Mouse (Mus musculus) megakaryocyte, embryonic 14.5 days (primary cell): ENCODE measurements around the gene Rnf38. TPM values are rescaled to one million over a fixed set of nuclear protein-coding genes. Genes with fewer than 3 reads are reported as not detected.

ENCODE experiments used
- H3K27me3 ChIP-seq: replicated peaks from 2 replicates; pipeline ENCODE3; 2012; ENCODE audit warnings: inconsistent platforms
- H3K36me3 ChIP-seq: replicated peaks from 2 replicates; pipeline ENCODE3; 2012; ENCODE audit warnings: low read length, inconsistent platforms, mixed read lengths
- H3K4me1 ChIP-seq: 2 replicates; pipeline ENCODE4 v1.6.1; 2012; ENCODE audit warnings: inconsistent platforms
- H3K4me3 ChIP-seq: replicated peaks from 2 replicates; pipeline ENCODE3; 2012; ENCODE audit warnings: moderate library complexity, mild to moderate bottlenecking, inconsistent platforms
- H3K9me3 ChIP-seq: 2 replicates; pipeline ENCODE4 v1.6.1; 2012; ENCODE audit warnings: inconsistent platforms
- FLI1 ChIP-seq: IDR thresholded peaks from 2 replicates; pipeline ENCODE4 v1.6.1; 2012; ENCODE audit warnings: low read length, inconsistent platforms, mixed read lengths
- GATA1 ChIP-seq: IDR thresholded peaks from 3 replicates; pipeline ENCODE4 v1.6.1; 2012; ENCODE audit warnings: mixed read lengths, low read length, inconsistent platforms, borderline replicate concordance
- polyA plus RNA-seq: library from polyadenylated mRNA; stranded (reverse); fragments of >175 nt; gene quantifications from 2 replicates; pipeline ENCODE4 v1.2.3, GENCODE M21; 2012; ENCODE audit warnings: low replicate concordance; ENCODE audit not compliant: insufficient read depth

Gene Rnf38
- polyA plus RNA-seq, 1 experiment, result 5.3 TPM

DNA sequence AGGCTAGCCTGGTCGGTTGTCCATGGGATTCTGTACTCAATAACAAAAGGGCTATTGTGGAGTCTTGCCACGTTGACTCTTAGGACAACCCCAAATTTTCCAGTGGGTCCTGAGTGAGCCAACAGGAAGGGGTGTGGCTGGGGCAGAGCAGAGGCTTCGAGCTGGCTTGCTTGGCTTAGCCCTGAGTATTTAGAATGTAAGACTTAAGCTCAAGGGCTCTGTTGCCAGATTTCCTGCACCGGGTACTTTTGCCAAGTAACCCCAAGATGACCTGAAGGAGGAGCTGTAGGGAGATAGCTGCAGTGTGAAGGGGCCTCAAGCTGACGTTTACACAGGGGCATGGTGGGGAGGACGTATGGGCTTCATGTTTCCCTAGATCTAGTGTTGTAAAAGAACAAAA is 126.2 kb downstream of the Rnf38 start:
- H3K27me3 ChIP-seq, result peaks cover 42% of the 10 kb centered on the region
- H3K9me3 ChIP-seq, result no peaks in the 10 kb centered on the region
- H3K36me3 ChIP-seq, result no peaks in the 10 kb centered on the region
- peaks cover 12% of the 10 kb centered on the region; the same call in 1 of the 2 replicates for H3K4me1 ChIP-seq
- no peak for TF ChIP-seq FLI1
- TF ChIP-seq GATA1, result no peak
- H3K4me3 ChIP-seq, result no peak overlapping the region

DNA sequence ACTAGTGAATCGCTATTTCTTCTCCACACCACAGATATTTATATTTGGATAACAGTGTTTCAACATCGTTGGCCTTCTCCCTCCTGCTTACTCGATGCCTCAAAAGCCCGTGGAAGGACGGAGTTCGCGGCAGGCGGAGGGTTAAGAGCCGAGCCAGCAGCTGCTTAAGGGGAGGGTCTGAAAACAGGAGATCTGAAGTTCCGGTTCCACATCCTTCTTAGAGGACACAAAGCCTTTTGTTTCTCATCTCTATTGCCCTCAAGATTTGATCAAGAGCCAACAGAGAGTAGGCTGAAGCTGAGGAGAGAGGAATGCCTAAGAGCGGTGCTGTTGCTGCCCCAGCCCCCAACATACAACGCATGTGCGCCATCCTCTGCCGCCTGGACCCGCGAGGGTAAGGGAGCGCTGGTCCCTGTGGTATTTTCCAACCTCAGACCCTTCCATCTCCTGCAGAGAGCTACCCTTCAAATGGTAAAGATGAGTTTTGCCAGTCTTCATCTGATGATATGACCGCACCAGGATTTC is 127.2 kb downstream of the Rnf38 start:
- H3K36me3 ChIP-seq, result no peaks in the 10 kb centered on the region
- no peak overlapping the region for H3K4me3 ChIP-seq
- peaks cover 12% of the 10 kb centered on the region; the same call in 1 of the 2 replicates for H3K4me1 ChIP-seq
- no peaks in the 10 kb centered on the region for H3K9me3 ChIP-seq
- H3K27me3 ChIP-seq, result peaks cover 41% of the 10 kb centered on the region
- TF ChIP-seq GATA1, result no peak
- no peak for TF ChIP-seq FLI1

DNA sequence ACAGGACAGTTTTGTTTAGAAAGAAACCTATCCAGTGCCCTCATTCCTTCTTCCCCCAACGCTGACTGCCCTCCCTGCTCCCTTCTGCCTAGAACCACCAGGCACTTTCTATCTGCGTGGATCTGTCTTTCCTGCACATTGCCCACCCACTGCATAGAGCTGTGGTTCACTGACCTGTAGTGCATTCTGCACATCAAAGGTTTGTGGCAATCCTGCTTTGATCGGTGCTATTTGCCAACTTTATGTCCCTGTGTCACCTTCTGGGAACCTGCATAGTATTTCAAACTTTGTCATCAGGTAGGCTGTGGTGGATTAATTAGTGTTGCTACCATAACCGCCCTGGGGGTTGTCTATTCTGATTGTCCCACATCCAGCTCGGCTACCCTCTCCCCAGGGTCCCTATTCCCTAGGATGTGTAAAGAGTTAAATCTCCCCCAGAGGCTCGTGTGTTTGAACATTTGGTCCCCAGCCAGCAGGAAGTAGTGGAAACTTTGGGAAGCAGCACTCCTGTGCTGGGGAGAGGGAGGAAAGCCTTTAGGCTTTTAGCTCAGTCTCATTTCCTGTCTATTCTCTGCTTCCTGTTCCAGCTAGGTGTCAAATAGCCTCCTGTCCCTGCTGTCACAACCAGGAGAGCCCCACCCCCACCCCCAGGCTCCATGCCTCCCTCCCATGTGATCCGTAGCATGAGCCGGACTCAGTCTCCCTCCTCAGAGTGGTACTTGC is 129.2 kb downstream of the Rnf38 start:
- Histone ChIP-seq H3K27me3 (peaks cover 39% of the 10 kb centered on the region), H3K4me3 (no peak overlapping the region), H3K9me3 (no peaks in the 10 kb centered on the region), H3K36me3 (no peaks in the 10 kb centered on the region), H3K4me1 (peaks cover 17% of the 10 kb centered on the region; the same call in 1 of the 2 replicates)
- TF ChIP-seq FLI1 (no peak), GATA1 (no peak)

DNA sequence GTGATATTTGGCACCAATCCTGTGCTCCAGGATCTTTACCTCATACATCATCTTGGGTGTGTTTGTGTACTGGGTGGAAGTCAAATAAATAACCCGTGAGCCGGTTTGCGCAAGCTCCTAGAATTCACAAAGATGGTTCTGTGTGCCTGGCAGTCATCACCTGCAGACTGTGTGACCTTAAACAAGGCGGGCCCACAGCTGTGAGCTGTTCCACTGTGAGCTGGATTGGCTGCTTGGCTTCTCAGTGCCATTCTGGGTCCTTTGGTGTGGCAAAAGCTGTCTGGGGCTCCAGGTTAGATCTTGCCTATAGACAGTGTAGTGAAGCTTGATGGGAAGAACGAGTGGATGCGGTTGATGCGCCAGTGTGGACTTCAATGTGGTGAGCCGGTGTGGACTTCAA is 130.0 kb downstream of the Rnf38 start:
- H3K36me3 ChIP-seq, result no peaks in the 10 kb centered on the region
- H3K4me1 ChIP-seq, result peaks cover 17% of the 10 kb centered on the region; the same call in 1 of the 2 replicates
- no peak overlapping the region for H3K4me3 ChIP-seq
- no peaks in the 10 kb centered on the region for H3K9me3 ChIP-seq
- peaks cover 41% of the 10 kb centered on the region for H3K27me3 ChIP-seq
- TF ChIP-seq GATA1 (no peak), FLI1 (no peak)

DNA sequence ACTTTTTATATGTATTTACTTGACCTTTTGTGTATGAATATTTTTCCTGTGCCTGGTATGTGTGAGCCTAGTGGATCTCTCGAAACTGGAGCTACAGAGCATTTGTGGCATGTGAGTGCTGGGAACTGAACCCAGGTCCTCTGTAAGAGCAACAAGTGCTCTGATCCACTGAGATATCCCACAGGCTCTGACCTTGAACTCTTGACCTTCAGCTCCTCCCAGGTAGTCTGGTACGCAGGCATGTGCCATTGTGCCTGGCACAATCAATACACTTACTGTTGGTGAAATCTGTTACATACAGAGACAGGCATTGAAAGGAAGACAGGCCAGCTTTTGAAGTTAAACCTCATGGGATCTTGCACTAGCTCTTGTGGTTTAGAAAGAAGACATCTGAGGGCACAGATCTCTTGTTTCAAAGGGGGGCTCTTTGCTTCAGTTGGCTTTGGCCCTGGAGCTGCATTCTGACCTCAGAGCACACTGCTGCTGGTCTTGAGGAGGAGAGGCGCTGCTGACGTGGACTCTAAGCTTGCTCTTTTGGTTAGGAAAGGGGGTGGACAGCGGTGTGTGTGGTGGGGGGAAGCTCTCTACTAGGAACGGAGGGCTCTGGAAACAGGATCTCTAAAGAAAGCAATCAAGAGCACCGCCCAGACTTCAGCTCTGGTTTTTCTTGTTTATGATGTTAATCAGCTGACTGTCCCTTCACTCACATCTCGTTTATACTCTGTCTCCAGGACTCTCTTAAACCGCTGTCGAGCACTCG is 135.8 kb downstream of the Rnf38 start:
- no peaks in the 10 kb centered on the region for H3K36me3 ChIP-seq
- H3K4me3 ChIP-seq, result no peak overlapping the region
- H3K9me3 ChIP-seq, result no peaks in the 10 kb centered on the region
- H3K4me1 ChIP-seq, result peaks cover 8% of the 10 kb centered on the region; the same call in 1 of the 2 replicates
- no peak for TF ChIP-seq FLI1
- no peak for TF ChIP-seq GATA1
- H3K27me3 ChIP-seq, result peaks cover 47% of the 10 kb centered on the region

DNA sequence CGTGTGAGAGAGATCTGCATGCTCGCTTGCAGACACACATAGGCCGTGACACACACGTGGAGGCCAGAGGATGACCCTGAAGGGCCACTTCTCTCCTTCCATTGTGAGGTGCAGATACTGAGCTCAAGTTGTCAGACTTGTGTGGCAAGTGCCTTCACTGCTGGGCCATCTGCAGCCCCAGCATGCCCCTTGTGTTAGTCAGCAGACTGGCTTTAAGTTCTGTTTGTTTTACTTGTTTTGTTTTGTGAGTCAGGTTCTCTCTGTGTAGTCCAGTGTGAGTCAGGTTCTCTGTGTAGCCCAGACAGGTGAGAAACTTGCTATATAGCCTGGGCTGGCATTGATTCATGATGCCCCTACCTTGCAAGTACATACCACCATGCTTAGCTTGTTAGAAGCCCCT is 139.1 kb downstream of the Rnf38 start:
- H3K4me1 ChIP-seq, result 0 out of 2 replicates have a peak, but pooled peaks cover 3% of the 10 kb centered on the region
- no peak overlapping the region for H3K4me3 ChIP-seq
- H3K9me3 ChIP-seq, result no peaks in the 10 kb centered on the region
- no peaks in the 10 kb centered on the region for H3K36me3 ChIP-seq
- peaks cover 49% of the 10 kb centered on the region for H3K27me3 ChIP-seq
- no peak for TF ChIP-seq FLI1

DNA sequence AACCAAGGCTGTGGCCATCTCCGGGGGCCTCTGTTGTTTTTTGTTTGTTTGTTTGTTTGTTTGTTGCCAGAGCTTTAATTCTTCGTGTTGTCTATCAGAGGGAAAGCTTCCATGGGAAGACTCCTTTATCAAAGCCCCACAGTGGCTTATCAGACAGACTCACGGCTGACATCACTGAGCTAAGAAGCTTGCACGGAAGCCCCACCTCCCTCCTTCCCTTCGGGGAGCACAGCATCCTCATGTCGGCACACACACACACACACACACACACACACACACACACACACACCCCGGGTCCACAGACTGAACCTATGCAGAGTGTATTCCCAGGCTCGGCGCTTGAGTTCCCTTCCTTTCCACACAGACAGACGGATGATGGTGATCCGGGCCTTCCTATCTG is 141.2 kb downstream of the Rnf38 start:
- H3K4me3 ChIP-seq, result no peak overlapping the region
- H3K4me1 ChIP-seq, result 0 out of 2 replicates have a peak, but pooled peaks cover 3% of the 10 kb centered on the region
- H3K36me3 ChIP-seq, result no peaks in the 10 kb centered on the region
- no peak for TF ChIP-seq FLI1
- no peak for TF ChIP-seq GATA1
- no peaks in the 10 kb centered on the region for H3K9me3 ChIP-seq
- H3K27me3 ChIP-seq, result peaks cover 44% of the 10 kb centered on the region

DNA sequence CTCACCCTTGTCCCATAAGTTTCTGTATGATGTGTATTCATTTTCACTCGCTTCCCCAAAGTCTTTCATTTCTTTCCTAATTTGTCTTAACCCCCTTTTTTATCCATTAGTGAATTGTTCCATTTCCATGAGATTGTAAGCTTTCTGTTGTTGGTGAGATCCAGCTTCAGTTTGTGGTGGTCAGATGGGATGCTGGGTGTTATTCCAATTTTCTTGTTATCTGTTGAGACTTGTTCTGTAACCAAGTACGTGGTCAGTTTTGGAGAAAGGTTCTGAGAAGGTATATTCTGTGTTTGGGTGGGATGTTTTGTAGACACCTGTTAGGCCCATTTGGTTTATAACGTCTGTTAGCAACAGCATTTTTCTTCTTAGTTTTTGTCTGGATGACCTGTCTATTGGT is 148.0 kb downstream of the Rnf38 start:
- Histone ChIP-seq H3K4me3 (no peak overlapping the region), H3K9me3 (no peaks in the 10 kb centered on the region), H3K27me3 (peaks cover 24% of the 10 kb centered on the region), H3K36me3 (no peaks in the 10 kb centered on the region), H3K4me1 (peaks cover 12% of the 10 kb centered on the region)
- TF ChIP-seq FLI1 (no peak), GATA1 (no peak)

DNA sequence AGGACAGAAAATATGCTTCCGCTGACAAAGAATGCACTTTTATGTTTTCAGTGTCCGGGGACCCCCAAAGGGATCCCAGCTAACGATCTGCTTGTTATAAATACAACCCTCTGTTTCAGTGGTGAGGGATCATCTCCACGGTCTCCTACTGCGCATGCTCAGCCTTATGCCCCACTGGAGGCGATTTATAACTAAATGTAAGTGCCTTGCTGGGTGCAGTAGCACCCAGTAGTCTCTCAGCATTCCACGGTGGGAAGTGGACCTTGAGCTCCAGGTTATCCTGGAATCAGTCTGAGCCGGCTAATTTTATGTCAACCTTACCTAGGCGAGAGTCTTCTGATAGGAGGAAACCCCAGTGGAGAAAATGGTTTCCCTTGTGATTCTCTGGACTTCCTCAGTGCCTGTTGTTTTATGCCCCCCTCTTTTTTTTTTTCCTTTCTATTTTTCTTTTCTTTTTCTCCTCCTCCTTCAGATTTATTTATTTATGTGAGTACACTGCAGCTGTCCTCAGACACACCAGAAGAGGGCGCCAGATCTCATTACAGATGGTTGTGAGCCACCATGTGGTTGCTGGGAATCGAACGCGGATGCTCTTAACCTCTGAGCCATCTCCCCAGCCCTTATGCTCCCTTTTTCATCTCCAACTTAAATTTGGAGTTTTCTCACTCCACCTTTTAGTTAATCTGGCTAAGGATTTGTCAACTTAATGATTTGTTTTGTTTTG is 148.8 kb downstream of the Rnf38 start:
- H3K4me3 ChIP-seq, result no peak overlapping the region
- H3K4me1 ChIP-seq, result peaks cover 12% of the 10 kb centered on the region
- no peaks in the 10 kb centered on the region for H3K36me3 ChIP-seq
- peaks cover 18% of the 10 kb centered on the region for H3K27me3 ChIP-seq
- H3K9me3 ChIP-seq, result no peaks in the 10 kb centered on the region
- TF ChIP-seq GATA1 (no peak), FLI1 (no peak)

DNA sequence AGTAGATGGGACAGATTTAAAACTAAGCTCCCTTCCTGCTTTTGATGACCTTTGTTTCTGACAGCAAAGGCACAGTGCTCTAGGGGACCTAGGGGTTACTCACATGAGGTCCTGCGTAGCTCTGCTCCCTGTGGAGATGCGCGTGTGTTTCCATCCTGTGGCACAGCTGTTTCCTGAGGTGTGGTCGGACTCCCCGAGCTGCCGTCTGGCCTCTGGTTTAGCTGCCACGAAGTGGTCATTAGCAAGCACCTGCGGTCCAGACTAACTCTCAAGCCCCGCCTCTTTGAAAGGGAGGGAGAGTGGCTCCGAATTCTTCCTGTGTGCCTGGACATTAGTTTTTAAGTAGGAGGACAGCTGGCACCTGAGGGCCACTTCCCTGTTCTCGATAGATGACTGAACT is 149.6 kb downstream of the Rnf38 start, which contains the start of gene Gne:
TSS of gene Gne (minus strand) at position 233 of the 400 bp plus-strand sequence.
- H3K4me3 ChIP-seq, result peak within 1 kb of the TSS; percentile 76
- TF ChIP-seq FLI1 (no peak), GATA1 (no peak)
- peaks cover 15% of the 10 kb centered on the region for H3K4me1 ChIP-seq
- no peaks in the 10 kb centered on the region for H3K36me3 ChIP-seq
- no peaks in the 10 kb centered on the region for H3K9me3 ChIP-seq
- peaks cover 18% of the 10 kb centered on the region for H3K27me3 ChIP-seq
